Mouse (Mus musculus): ENCODE data around the gene Six2. TPM values are rescaled to one million over a fixed set of nuclear protein-coding genes. Genes with fewer than 3 reads are reported as not detected.

Gene Six2
- polyA plus RNA-seq (2017; shearing (Covaris generic)): not detected

GRCm38 (mm10) chr17:85688236-85688910, at the start of gene Six2:
Six2 (minus strand) TSS chr17:85688274.
- no peak for ATAC-seq

DNA sequence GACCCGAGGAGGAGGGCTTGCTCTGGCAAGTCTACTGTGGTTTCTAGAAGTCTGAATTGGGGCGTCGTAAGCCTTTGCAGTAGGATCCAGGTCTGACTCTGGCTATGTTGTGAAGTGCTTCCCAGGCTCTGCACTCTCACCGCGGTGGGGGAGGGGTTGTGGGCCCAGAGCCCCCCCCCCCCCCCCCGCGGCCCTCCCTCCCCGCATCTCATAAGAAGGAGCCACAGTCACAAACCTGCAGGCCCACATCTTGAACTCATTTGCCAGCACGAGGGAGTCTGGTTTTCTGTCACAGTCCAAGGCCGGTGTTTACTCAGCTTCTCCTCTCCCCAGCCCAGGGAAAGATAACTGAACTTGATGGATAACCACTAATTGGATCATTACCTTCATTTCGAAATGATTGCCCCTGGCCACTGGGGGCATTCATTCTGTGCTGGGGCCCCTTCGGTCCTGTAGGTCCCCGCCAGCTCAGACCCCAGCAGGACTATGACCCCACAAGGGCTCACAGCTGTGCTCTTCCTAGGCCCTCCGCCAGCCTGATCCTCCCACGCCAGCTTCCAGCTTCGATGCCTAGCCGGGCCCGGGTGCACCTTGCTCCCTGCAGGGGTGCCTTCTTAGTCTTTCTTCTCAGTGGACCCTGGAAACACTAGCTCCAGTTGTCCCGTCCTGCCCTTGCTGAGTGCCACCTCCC, 49.2 kb upstream of the Six2 start:
- ATAC-seq: no peak

- ATAC-seq: no peak
Observed at GRCm38 (mm10) chr17:85731329-85731728, 43.3 kb upstream of the Six2 start.

DNA sequence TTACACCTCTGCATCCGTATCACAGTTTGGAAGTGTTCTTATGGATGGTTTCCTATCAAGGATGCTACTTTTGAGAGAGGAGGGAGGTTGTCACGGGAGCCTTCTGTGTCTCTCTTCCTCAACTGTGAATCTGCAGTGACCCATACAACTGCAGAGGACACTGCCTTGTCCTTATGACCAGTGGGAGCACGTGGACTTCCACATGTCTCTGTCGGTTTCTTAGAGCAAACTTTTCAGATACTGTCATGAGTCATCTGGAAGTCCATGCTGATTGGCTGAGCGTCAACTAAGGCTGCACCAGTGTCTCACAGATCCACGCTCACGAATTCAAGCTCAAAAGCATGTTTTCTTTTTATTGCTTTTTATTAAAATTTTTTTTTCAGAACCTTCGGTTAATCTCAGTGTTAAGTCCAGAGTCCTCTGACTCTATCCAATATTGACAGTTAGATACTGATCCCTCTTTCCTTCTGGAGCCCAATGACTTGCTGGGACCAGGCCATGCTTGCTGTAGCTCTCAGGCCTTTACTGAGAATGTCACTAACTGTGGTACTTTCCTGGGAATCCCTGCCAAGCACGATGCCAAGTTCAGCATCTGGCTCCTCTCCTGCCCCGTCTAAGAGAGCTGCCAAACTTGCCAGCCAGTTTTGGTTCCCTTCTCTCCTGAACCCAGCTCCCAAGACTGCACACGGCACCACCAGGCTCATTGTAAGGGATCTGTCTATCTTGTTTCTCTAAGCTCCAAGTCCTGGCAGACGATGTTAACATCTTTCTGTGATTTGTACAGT, 42.3 kb upstream of the Six2 start:
- no peak for ATAC-seq

DNA sequence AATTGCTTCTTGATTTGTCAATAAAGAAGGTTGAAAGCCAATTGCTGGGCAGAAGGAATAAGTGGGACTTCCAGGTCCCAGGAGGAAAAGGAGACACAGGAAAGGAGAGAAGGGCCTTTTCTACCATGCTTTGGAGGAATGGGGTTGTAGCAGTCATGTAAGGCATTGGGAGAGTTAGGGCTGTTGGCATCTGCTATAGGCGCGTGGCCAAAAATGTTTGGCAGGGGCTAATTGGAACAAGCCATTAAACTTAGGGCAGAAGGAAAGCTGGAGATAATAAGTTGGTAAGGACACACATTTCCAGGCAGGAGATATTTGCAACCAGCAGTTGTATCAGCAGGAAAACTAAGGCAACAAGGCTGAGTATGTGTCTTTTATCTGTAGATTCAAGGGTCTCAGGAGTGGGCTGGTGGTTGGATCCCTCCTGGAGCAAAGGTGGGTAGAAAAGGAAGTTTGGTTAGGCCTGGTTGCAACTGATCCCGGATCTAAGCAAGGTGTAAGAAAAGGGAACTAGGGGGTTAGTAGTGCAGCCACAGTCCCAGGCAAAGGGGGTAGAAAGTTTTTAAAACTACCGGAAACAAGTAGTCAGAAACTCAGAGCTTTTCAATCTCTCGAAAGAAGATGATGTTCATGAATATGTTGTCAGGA, 40.1 kb upstream of the Six2 start:
- no peak for ATAC-seq

DNA sequence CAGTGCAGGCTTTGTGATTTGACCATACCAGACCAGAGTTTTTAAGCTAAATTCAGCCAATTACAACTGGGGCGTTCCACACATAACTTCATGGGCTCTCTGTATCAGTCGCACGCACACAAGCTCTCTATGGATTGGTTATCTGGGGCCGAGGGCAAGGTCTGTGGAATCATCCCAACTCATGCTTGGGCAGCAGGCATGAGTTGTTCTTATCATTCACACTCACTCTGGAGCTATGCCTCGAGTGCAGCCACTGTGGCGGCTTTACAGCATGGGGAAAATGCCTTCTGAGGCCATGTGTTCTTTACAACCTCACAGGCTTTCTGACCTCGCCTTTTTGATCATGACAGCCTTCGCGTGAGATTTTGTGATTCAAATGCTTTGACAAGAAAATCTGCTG, 37.9 kb upstream of the Six2 start:
- no peak for ATAC-seq

GRCm38 (mm10) chr17:85723166-85723565, 35.1 kb upstream of the Six2 start:
- no peak for ATAC-seq

DNA sequence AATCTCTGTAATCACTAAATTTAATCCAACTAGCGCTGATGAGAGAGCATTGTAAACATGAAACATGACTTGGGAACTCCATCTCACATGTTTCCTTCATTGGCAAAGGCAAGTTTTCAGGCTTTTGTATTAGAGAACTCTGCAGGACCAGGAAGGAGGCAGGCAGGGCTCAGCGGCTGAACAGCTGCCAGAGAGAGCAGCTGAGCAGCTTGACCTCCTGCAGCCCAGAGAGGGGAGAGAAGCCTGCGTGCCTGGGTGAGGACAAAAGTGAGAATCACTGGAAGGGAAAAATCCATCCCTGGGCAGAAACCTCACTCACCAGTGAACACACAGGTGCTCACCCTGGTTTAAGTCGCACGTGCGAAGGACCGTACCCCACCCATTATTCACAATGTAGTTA, 29.2 kb upstream of the Six2 start:
- no peak for ATAC-seq

- ATAC-seq: no peak
Observed at GRCm38 (mm10) chr17:85715784-85716183, 27.7 kb upstream of the Six2 start.

DNA sequence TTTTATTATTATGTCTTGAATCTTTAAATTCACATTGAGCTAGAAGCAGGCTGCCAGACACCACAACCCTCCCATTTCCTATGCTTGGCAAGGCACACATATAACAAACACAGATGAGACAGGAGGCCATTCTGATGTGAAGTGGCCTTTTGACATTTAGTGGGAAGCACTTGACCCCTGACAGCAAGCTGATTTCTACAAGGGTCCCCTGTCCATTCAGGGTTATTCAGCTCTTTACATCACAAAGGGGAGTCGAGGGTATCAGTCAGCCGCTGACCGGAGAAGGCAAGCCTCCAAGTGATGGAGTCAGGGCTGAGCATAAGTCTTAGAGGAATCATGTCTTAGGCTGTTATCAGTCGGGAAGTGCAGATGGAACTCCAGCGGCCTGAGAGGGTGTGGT, 26.3 kb upstream of the Six2 start:
- ATAC-seq: no peak

- no peak for ATAC-seq
Observed at GRCm38 (mm10) chr17:85712874-85713273, 24.8 kb upstream of the Six2 start.

DNA sequence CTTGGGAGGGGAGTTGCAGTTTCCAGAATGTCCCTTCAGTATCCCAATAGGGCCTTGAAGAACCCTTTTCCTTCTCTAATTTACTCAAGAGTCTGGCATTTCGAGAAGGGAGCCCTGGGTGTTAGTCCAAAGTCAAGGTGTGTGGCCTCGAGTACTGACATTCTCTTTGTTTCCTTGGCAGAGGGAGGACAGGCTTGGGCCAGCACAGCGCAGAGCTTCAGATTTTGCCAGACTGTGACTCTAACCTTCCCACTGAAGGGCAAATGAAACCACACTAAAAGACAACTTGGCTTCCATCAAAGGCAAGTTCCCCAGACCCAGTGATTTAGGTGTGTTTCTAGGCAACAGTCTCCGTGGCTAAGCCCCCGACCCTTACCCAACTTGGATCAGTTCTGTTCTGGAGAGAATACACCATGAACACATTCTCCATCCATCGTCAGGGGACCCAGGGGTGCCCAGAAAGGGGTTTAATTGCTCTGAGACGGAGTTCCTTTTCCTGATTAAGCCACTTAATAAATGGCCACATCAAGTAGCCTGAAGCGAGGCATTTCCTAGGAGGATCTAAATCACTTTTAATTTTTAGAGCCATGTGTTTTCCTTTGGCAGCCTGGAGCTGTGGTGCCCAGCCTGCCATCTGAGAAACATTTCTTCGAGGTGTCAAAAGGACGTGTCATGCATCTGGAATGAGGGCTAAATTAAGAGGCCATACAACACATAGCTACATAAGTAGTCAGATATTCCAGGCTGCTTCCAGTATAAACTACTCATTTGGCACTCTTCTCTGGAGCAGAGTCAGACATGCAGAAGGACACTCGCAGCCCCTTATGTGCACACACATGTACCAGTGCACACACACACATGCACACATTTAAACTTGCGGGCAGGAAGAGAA, 16.5 kb upstream of the Six2 start:
- ATAC-seq: no peak

- ATAC-seq: no peak
Observed at GRCm38 (mm10) chr17:85700028-85700427, 12.0 kb upstream of the Six2 start.

DNA sequence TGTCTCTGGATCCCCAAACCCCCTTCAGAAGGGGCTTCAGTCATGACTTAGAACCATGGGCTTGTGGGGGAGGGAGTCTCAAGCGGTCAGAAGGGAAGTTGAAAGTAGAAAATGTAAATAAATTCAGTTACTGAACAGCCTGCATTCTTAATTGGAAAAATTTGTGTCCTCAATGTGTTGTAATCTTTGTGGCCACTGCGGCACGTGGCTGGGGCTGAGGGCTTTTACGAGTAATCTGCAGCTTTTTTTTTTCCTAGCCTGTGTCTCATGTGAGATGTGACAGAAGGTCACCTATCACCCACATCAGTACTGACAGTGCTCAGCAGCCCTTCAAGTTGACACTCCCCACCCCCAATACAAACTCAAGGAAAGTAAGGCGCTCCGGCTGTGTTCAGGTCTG, 10.6 kb upstream of the Six2 start:
- no peak for ATAC-seq

GRCm38 (mm10) chr17:85697976-85698375, 9.9 kb upstream of the Six2 start:
- no peak for ATAC-seq

DNA sequence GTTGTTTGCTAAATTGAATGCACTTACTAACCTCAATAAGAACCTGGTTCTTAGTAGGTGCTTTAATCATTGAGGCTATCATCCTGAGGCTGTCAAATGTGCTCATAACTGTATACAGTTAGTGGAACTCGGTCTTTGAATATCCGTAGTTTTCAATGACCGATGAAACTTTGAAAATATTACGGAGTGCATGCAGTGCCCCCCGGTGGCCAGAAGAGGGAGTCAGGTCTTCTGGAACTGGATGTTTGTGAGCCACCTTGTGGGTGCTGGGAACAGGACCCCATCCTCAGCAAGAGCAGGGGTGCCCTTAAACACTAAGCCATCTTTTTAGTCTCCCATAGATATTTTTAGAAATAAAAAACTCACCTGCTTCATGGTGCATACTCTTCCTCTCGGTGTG, 6.4 kb upstream of the Six2 start:
- ATAC-seq: no peak

DNA sequence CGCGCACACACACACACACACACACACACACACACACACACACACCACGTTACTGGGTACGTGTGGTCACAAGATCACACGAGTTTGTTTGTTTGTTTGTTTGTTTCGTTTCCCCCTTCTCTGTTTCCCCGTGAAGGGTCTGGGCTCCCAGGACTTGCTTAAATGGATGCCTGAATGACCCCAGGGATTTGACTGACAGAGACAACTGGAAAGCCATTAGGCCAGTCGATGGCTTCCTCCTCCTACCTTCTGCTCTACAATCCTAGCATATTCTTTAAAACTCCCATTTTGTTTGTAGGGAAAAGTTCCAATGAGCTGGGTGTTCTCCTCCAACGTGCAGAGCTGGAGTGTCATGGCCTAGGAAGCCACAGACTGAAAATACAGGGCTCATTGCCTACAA, 5.0 kb upstream of the Six2 start:
- no peak for ATAC-seq

GRCm38 (mm10) chr17:85692594-85692993, 4.5 kb upstream of the Six2 start:
- ATAC-seq: no peak

- no peak for ATAC-seq
Observed at GRCm38 (mm10) chr17:85691701-85692536, 3.8 kb upstream of the Six2 start.

- ATAC-seq: no peak
Observed at GRCm38 (mm10) chr17:85690969-85691335, 2.9 kb upstream of the Six2 start.

DNA sequence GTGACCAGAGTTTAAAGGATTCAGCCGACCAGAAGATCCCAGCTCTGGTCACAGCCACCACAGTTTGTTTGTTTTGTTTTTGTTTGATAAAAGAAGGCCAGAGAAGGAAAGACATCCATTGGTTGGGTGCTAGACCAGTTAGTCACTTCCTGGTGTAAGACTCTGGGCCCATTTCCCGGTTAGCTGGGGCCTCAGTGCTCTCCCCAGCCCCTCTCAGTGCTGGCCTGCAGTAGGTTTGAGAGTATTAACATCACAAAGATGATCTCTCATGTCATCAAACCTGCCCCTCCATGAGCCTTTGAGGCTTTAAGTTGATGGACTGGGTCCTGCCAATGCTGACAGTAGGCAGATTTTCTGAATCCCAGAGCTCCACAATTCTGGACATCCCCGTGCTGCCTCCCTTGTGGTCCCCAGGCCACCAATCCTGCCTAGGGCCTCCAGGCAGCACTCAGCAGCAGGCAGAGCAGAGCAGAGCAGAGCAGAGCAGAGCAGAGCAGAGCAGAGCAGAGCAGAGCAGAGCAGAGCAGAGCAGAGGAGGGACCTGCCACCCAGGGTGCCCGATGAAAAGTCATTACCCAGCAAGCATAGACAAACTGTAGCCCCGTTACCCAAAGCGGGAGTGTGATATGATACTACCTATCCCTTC, 2.4 kb upstream of the Six2 start:
- no peak for ATAC-seq
